Mouse (Mus musculus): ENCODE data around the gene Mrps7. TPM values are rescaled to one million over a fixed set of nuclear protein-coding genes. Genes with fewer than 3 reads are reported as not detected.
"Not testable (repeated sequence)": the region's sequence is repeated elsewhere in the genome, so short reads cannot be mapped to it uniquely, and the experiment has no call there.

The Mrps7 gene
- polyA plus RNA-seq, 1 experiment from 2014 or later, result 87.1 TPM

- H3K36me3 ChIP-seq (ENCODE audit: poor library complexity, severe bottlenecking), result peaks cover 57% of the 10 kb centered on the region
- H3K4me2 ChIP-seq, result no peak overlapping the region
- H3K9ac ChIP-seq, result no peak overlapping the region
- no peak overlapping the region for H3K27ac ChIP-seq
- WGBS, result 98% methylated on average over 13 of the region's 13 CpGs
- ATAC-seq, result no peak
- H3K27me3 ChIP-seq, result no peaks in the 10 kb centered on the region
- H3K9me3 ChIP-seq (replicated peaks), result no peaks in the 10 kb centered on the region
- H3K4me3 ChIP-seq, result no peak overlapping the region
- no peaks in the 10 kb centered on the region for H3K4me1 ChIP-seq
These were observed 40.6 kb downstream of the Mrps7 start for GRCm38 (mm10) chr11:115644308-115644707.

- H3K9ac ChIP-seq; H3K4me2 ChIP-seq; H3K4me1 ChIP-seq; H3K4me3 ChIP-seq; H3K27me3 ChIP-seq; H3K27ac ChIP-seq; H3K9me3 ChIP-seq (replicated peaks); ATAC-seq: not testable (repeated sequence)
- peaks cover 66% of the 10 kb centered on the region for H3K36me3 ChIP-seq (ENCODE audit: poor library complexity, severe bottlenecking)
- WGBS, result 92% methylated on average over 14 of the region's 14 CpGs
These were observed 41.8 kb downstream of the Mrps7 start for GRCm38 (mm10) chr11:115645498-115645897.

- no peak for ATAC-seq
- Histone ChIP-seq H3K4me1 (peaks cover 6% of the 10 kb centered on the region; the same call in 1 of the 2 replicates), H3K36me3 (ENCODE audit: poor library complexity, severe bottlenecking) (peaks cover 66% of the 10 kb centered on the region), H3K27me3 (no peaks in the 10 kb centered on the region), H3K27ac (no peak overlapping the region), H3K4me2 (no peak overlapping the region), H3K4me3 (no peak overlapping the region), H3K9me3 (replicated peaks) (no peaks in the 10 kb centered on the region), H3K9ac (no peak overlapping the region)
- 91% methylated on average over 9 of the region's 9 CpGs for WGBS
These were observed 42.7 kb downstream of the Mrps7 start for GRCm38 (mm10) chr11:115646439-115646838.

GRCm38 (mm10) chr11:115647459-115647858 lies 43.7 kb downstream of the Mrps7 start:
- Histone ChIP-seq H3K9me3 (replicated peaks) (no peaks in the 10 kb centered on the region), H3K4me3 (no peak overlapping the region), H3K4me2 (no peak overlapping the region), H3K9ac (no peak overlapping the region), H3K27ac (no peak overlapping the region), H3K27me3 (no peaks in the 10 kb centered on the region), H3K36me3 (ENCODE audit: poor library complexity, severe bottlenecking) (peaks cover 62% of the 10 kb centered on the region), H3K4me1 (peaks cover 6% of the 10 kb centered on the region; the same call in 1 of the 2 replicates)
- WGBS, result 59% methylated on average over 6 of the region's 6 CpGs
- no peak for ATAC-seq

- ATAC-seq, result no peak
- peaks cover 62% of the 10 kb centered on the region for H3K36me3 ChIP-seq (ENCODE audit: poor library complexity, severe bottlenecking)
- H3K9me3 ChIP-seq (replicated peaks), result no peaks in the 10 kb centered on the region
- 52% methylated on average over 10 of the region's 10 CpGs for WGBS
- no peak overlapping the region for H3K4me2 ChIP-seq
- no peaks in the 10 kb centered on the region for H3K27me3 ChIP-seq
- no peak overlapping the region for H3K9ac ChIP-seq
- H3K4me3 ChIP-seq, result no peak overlapping the region
- peaks cover 6% of the 10 kb centered on the region; the same call in 1 of the 2 replicates for H3K4me1 ChIP-seq
- H3K27ac ChIP-seq, result peak overlapping the region; percentile 84
These were observed 46.0 kb downstream of the Mrps7 start for GRCm38 (mm10) chr11:115649706-115650105.

- Histone ChIP-seq H3K4me2 (no peak overlapping the region), H3K4me1 (peaks cover 6% of the 10 kb centered on the region; the same call in 1 of the 2 replicates), H3K27ac (no peak overlapping the region), H3K36me3 (ENCODE audit: poor library complexity, severe bottlenecking) (peaks cover 51% of the 10 kb centered on the region), H3K9ac (no peak overlapping the region), H3K27me3 (no peaks in the 10 kb centered on the region), H3K4me3 (no peak overlapping the region), H3K9me3 (replicated peaks) (no peaks in the 10 kb centered on the region)
- ATAC-seq, result no peak
- 88% methylated on average over 3 of the region's 3 CpGs for WGBS
These were observed 48.0 kb downstream of the Mrps7 start for GRCm38 (mm10) chr11:115651680-115652079.

- Histone ChIP-seq H3K9me3 (replicated peaks) (no peaks in the 10 kb centered on the region), H3K27ac (no peak overlapping the region), H3K36me3 (ENCODE audit: poor library complexity, severe bottlenecking) (peaks cover 42% of the 10 kb centered on the region), H3K4me2 (no peak overlapping the region), H3K4me3 (no peak overlapping the region), H3K27me3 (no peaks in the 10 kb centered on the region), H3K4me1 (peaks cover 6% of the 10 kb centered on the region; the same call in 1 of the 2 replicates), H3K9ac (no peak overlapping the region)
- ATAC-seq, result no peak
- 93% methylated on average over 3 of the region's 3 CpGs for WGBS
These were observed 49.5 kb downstream of the Mrps7 start for GRCm38 (mm10) chr11:115653194-115653593.

GRCm38 (mm10) chr11:115654128-115654527 lies 50.4 kb downstream of the Mrps7 start:
- Histone ChIP-seq H3K4me3 (no peak overlapping the region), H3K4me2 (no peak overlapping the region), H3K27ac (0 out of 2 replicates have a peak overlapping the region, but pooled peaks have one; percentile 12), H3K9ac (no peak overlapping the region), H3K9me3 (replicated peaks) (no peaks in the 10 kb centered on the region), H3K27me3 (no peaks in the 10 kb centered on the region), H3K4me1 (peaks cover 6% of the 10 kb centered on the region; the same call in 1 of the 2 replicates), H3K36me3 (ENCODE audit: poor library complexity, severe bottlenecking) (peaks cover 34% of the 10 kb centered on the region)
- 79% methylated on average over 2 of the region's 2 CpGs for WGBS
- ATAC-seq, result no peak

Other genes starting within 250 kb of the Mrps7 start
- 32.9 and 36.4 TPM in 2 replicates for gene Hid1, start 236.2 kb upstream of the Mrps7 start, polyA plus RNA-seq (2015; fragmentation: Nextera tagmentation; extraction: Ambion mirVana)
- 20.7 and 20.9 TPM in 2 replicates for gene Cdr2l, start 222.0 kb upstream of the Mrps7 start, polyA plus RNA-seq (2015; fragmentation: Nextera tagmentation; extraction: Ambion mirVana)
- 246 and 248 TPM in 2 replicates for gene Mrpl58, start 200.2 kb upstream of the Mrps7 start, polyA plus RNA-seq (2015; fragmentation: Nextera tagmentation; extraction: Ambion mirVana)
- 916 and 1,000 TPM in 2 replicates for gene Atp5h, start 184.0 kb upstream of the Mrps7 start, polyA plus RNA-seq (2015; fragmentation: Nextera tagmentation; extraction: Ambion mirVana)
- 7.0 and 9.9 TPM in 2 replicates for gene Kctd2, start 183.8 kb upstream of the Mrps7 start, polyA plus RNA-seq (2015; fragmentation: Nextera tagmentation; extraction: Ambion mirVana)
- gene Trim80, start 163.4 kb upstream of the Mrps7 start, polyA plus RNA-seq (2015; fragmentation: Nextera tagmentation; extraction: Ambion mirVana), result not detected in 2 replicates
- gene Slc16a5, start 141.5 kb upstream of the Mrps7 start, polyA plus RNA-seq (2015; fragmentation: Nextera tagmentation; extraction: Ambion mirVana), result not detected in 2 replicates
- 11.3 and 13.0 TPM in 2 replicates for gene Armc7, start 128.3 kb upstream of the Mrps7 start, polyA plus RNA-seq (2015; fragmentation: Nextera tagmentation; extraction: Ambion mirVana)
- 87.0 and 91.1 TPM in 2 replicates for gene Nt5c, start 112.1 kb upstream of the Mrps7 start, polyA plus RNA-seq (2015; fragmentation: Nextera tagmentation; extraction: Ambion mirVana)
- gene Jpt1, start 89.5 kb upstream of the Mrps7 start, polyA plus RNA-seq (2015; fragmentation: Nextera tagmentation; extraction: Ambion mirVana), result 1,632 and 1,660 TPM in 2 replicates
- gene Sumo2, start 67.6 kb upstream of the Mrps7 start, polyA plus RNA-seq (2015; fragmentation: Nextera tagmentation; extraction: Ambion mirVana), result 1,485 and 1,571 TPM in 2 replicates
- gene Nup85, start 39.5 kb upstream of the Mrps7 start, polyA plus RNA-seq (2015; fragmentation: Nextera tagmentation; extraction: Ambion mirVana), result 161 and 179 TPM in 2 replicates
- gene Gga3, start 126 bp downstream of the Mrps7 start, polyA plus RNA-seq (2015; fragmentation: Nextera tagmentation; extraction: Ambion mirVana), result 23.6 and 29.8 TPM in 2 replicates
- gene Mif4gd, start 9.0 kb downstream of the Mrps7 start, polyA plus RNA-seq (2015; fragmentation: Nextera tagmentation; extraction: Ambion mirVana), result 12.4 and 13.4 TPM in 2 replicates
- gene Slc25a19, start 24.4 kb downstream of the Mrps7 start, polyA plus RNA-seq (2015; fragmentation: Nextera tagmentation; extraction: Ambion mirVana), result 37.6 and 37.8 TPM in 2 replicates
- 137 and 139 TPM in 2 replicates for gene Grb2, start 104.7 kb downstream of the Mrps7 start, polyA plus RNA-seq (2015; fragmentation: Nextera tagmentation; extraction: Ambion mirVana)
- gene Tmem94, start 161.5 kb downstream of the Mrps7 start, polyA plus RNA-seq (2015; fragmentation: Nextera tagmentation; extraction: Ambion mirVana), result 28.0 and 29.5 TPM in 2 replicates
- gene Caskin2, start 209.7 kb downstream of the Mrps7 start, polyA plus RNA-seq (2015; fragmentation: Nextera tagmentation; extraction: Ambion mirVana), result 10.7 and 13.3 TPM in 2 replicates
- 23.2 and 23.9 TPM in 2 replicates for gene Tsen54, start 210.8 kb downstream of the Mrps7 start, polyA plus RNA-seq (2015; fragmentation: Nextera tagmentation; extraction: Ambion mirVana)
- gene Llgl2, start 220.1 kb downstream of the Mrps7 start, polyA plus RNA-seq (2015; fragmentation: Nextera tagmentation; extraction: Ambion mirVana), result 0.68 and 1.2 TPM in 2 replicates

Data from forebrain, embryonic 13.5 days (tissue).